Mouse (Mus musculus): ENCODE results near the gene Hbq1a.

- TF ChIP-seq CTCF (conservative IDR thresholded peaks at IDR 0.05 in 1 of 2, IDR thresholded peaks at IDR 0.05 in 1 of 2; ENCODE audit: low read depth in 2 of 2, low read length in 2 of 2) = no peak
- no peak for TF ChIP-seq MEF2A (IDR thresholded peaks at IDR 0.05; ENCODE audit: borderline replicate concordance, low read depth, low read length)
Observed at GRCm38 (mm10) chr11:32336435-32336907, 36.6 kb downstream of the Hbq1a start.

All from CH12.LX (cell line).